Mouse (Mus musculus) urinary bladder, postnatal 14 days (tissue): ENCODE results near the gene Olfr1137.

Experiments used
- DNase-seq: peaks from one replicate; pipeline ENCODE4 v3.0.0; 2021; ENCODE audit warnings: low spot score

Gene Olfr1137

GRCm38 (mm10) chr2:87713079-87713478 is at the start of gene Olfr1137:
TSS of gene Olfr1137 (minus strand) at chr2:87713179.
- no peak for DNase-seq

GRCm38 (mm10) chr2:87753891-87754290 is 40.9 kb upstream of the Olfr1137 start, which contains the start of gene Olfr1141:
TSS of gene Olfr1141 (minus strand) at chr2:87753991.
- no peak for DNase-seq

- DNase-seq, result no peak
Measured at GRCm38 (mm10) chr2:87743452-87743851, 30.5 kb upstream of the Olfr1137 start, which contains the start of gene Olfr1140. TSS of gene Olfr1140 (plus strand) at chr2:87743752.

GRCm38 (mm10) chr2:87739878-87740277 is 26.9 kb upstream of the Olfr1137 start, which contains the start of gene Olfr1138:
TSS of gene Olfr1138 (minus strand) at chr2:87739978.
- DNase-seq, result no peak

GRCm38 (mm10) chr2:87693847-87694246 is 19.1 kb downstream of the Olfr1137 start, which contains the start of gene Olfr1136:
TSS of gene Olfr1136 (minus strand) at chr2:87693947.
- DNase-seq, result no peak

GRCm38 (mm10) chr2:87673564-87673963 is 39.4 kb downstream of the Olfr1137 start, which contains the start of gene Olfr1135:
TSS of gene Olfr1135 (minus strand) at chr2:87673664.
- no peak for DNase-seq
